Mouse (Mus musculus) C2C12 (cell line): Measurements from ENCODE around the gene Dnaaf5. TPM values are rescaled to one million over a fixed set of nuclear protein-coding genes. Genes with fewer than 3 reads are reported as not detected.

Experiments used
- H3K27me3 ChIP-seq: one replicate; pipeline ENCODE4 v1.6.1; 2011; ENCODE audit not compliant: control insufficient read depth, insufficient read depth, insufficient read length
- H3K36me3 ChIP-seq: one replicate; pipeline ENCODE4 v1.6.1; 2011; ENCODE audit not compliant: control insufficient read depth, insufficient read depth
- H3K4me3 ChIP-seq: one replicate; pipeline ENCODE4 v1.5.1; 2011; ENCODE audit warnings: mild to moderate bottlenecking, control low read depth; ENCODE audit not compliant: poor library complexity, insufficient read depth, severe bottlenecking
- H3K79me2 ChIP-seq: one replicate; pipeline ENCODE4 v1.6.1; 2011; ENCODE audit not compliant: control insufficient read depth, insufficient read depth
- H3K79me3 ChIP-seq: one replicate; pipeline ENCODE4 v1.6.1; 2011; ENCODE audit warnings: low read depth, control low read depth
- H3ac ChIP-seq: one replicate; pipeline ENCODE3; 2011; ENCODE audit warnings: low read depth; ENCODE audit not compliant: control insufficient read depth, insufficient read length
- CEBPB ChIP-seq: IDR thresholded peaks from one replicate; pipeline ENCODE4 v1.6.1; 2011; ENCODE audit warnings: low read depth, mild to moderate bottlenecking, control low read depth, moderate library complexity
- CTCF ChIP-seq: IDR thresholded peaks from one replicate; pipeline ENCODE4 v1.5.1; 2011; ENCODE audit not compliant: control insufficient read depth, insufficient read depth, insufficient read length
- FOSL1 ChIP-seq: IDR thresholded peaks from one replicate; pipeline ENCODE4 v1.8.0; 2011; ENCODE audit warnings: mild to moderate bottlenecking, low read length; ENCODE audit not compliant: poor library complexity, insufficient read depth, severe bottlenecking
- MAX ChIP-seq: IDR thresholded peaks from one replicate; pipeline ENCODE4 v1.6.1; 2011; ENCODE audit warnings: mild to moderate bottlenecking, control low read depth
- MYOD1 ChIP-seq: IDR thresholded peaks from one replicate; pipeline ENCODE4 v1.6.1; 2011; ENCODE audit warnings: low read depth; ENCODE audit not compliant: control insufficient read depth, insufficient read length
- MYOG ChIP-seq: IDR thresholded peaks from one replicate; pipeline ENCODE4 v1.6.1; 2011; ENCODE audit not compliant: control insufficient read depth, insufficient read length; ENCODE audit errors: extremely low read depth
- USF1 ChIP-seq: IDR thresholded peaks from one replicate; pipeline ENCODE4 v1.6.1; 2011; ENCODE audit warnings: low read depth, mild to moderate bottlenecking, control low read depth, moderate library complexity
- polyA plus RNA-seq: library from polyadenylated mRNA; unstranded; fragments of >200 nt; fragmentation: generic; extraction: Trizol; gene quantifications from one replicate; pipeline ENCODE4 v1.2.1, GENCODE M21; 2012; ENCODE audit warnings: missing spikeins

Dnaaf5 gene
- polyA plus RNA-seq, 1 experiment: 32.6 TPM

DNA sequence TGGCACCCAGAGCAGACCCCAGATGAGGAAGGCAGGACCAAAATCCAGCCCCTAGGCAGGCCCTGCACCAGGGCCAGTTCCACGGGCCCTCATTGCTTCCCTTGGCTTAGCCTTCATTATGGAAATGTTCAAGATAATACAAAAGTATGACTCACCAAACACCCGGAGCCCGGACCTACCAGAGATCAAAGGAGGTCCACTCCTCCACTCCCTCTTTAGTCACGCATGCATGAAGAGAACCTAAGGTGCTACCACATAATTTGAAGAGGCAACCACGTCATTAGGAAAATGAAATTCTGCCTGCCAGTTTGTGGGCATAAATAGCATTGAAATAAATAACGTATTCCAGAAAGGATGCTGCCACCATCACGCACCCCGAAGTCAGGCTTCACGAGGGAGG is 37.6 kb upstream of the Dnaaf5 start:
- Histone ChIP-seq H3K36me3 (no peaks in the 10 kb centered on the region), H3K79me3 (no peaks in the 10 kb centered on the region), H3ac (no peak overlapping the region), H3K79me2 (no peaks in the 10 kb centered on the region), H3K27me3 (no peaks in the 10 kb centered on the region), H3K4me3 (no peak overlapping the region)
- no peak for TF ChIP-seq USF1
- no peak for TF ChIP-seq MAX
- no peak for TF ChIP-seq CEBPB
- no peak for TF ChIP-seq FOSL1
- TF ChIP-seq MYOG: no peak
- TF ChIP-seq MYOD1: no peak
- TF ChIP-seq CTCF: no peak

DNA sequence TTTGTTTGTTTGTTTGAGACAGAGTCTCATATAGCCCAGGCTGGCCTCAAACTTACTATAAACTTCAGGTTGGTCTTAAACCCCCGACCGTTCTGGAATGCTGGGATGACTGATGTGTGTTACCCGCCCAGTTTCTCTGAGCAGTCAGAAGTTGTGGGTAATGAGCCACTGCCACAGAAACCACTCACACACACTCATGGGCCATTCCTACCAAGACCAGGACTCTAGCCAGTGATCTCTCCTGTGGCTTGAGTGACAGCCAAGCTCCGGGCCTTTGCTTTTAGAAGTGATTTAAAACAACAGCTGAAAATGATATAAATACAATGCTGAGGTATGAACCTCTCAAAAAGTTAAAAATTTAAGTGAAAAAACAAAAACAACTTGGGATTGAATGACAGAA is 35.1 kb upstream of the Dnaaf5 start:
- no peak overlapping the region for H3ac ChIP-seq
- no peaks in the 10 kb centered on the region for H3K36me3 ChIP-seq
- TF ChIP-seq FOSL1 (no peak), MYOG (no peak), MYOD1 (peak; percentile 57), CTCF (no peak)
- no peaks in the 10 kb centered on the region for H3K79me3 ChIP-seq
- no peaks in the 10 kb centered on the region for H3K79me2 ChIP-seq
- no peaks in the 10 kb centered on the region for H3K27me3 ChIP-seq
- no peak overlapping the region for H3K4me3 ChIP-seq

DNA sequence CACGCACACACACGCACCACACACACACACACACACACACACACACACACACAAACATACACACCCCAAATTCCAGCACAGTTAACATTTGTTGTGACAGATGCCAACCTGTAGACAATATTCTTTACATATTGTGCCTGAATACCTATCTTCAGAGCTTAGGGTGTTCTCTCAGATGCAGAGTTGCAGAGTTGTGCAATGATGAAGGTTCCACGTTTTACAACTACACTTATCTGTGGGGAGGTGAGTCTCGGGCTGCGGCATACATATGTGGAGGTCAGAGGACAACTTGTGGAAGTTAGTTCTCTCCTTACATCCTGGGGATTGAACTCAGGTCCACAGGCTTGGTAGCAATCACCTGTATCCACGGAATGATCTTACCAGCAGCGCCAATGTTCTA is 34.5 kb upstream of the Dnaaf5 start:
- Histone ChIP-seq H3ac (no peak overlapping the region), H3K36me3 (no peaks in the 10 kb centered on the region), H3K4me3 (no peak overlapping the region), H3K27me3 (no peaks in the 10 kb centered on the region), H3K79me2 (no peaks in the 10 kb centered on the region), H3K79me3 (no peaks in the 10 kb centered on the region)
- peak; percentile 59 for TF ChIP-seq CEBPB
- no peak for TF ChIP-seq MYOD1

DNA sequence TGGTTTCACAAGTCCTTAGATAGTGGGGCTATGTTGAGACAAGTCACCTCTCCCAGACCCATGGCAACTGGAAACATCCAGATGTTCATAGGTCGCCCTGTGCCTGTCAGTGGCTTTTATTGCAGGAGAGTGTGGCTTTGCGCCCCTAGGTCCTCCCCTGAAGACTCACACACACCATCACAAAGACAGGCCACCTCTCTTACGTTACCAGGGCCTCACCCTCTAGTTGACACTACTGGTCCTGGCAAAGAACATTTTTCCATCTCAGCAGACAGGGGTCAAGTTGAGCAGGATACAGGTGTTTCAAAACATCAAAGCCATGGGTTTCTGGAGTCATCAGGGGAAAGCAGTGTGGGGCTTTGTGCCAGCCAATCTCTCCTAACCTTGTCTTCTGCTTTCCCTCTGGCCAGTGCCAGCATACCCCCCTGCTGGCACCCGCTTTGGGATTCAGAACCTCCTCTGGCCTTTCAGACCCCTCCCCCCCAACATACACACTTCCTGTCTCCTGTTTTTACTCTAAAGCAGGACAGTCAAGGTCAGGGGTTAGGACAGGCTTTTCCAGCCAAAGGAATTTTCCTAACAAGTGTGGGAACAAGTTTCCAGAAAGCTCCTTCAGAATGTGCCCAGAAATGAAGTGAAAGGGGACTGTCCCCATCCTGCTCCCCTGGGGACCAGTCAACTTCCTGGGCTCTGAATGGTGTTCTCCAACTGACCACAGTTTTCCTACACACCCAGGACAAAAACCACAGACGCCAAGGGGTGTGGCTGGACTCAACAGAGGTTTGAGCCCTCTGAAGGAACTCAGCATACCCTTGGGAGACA is 31.7 kb upstream of the Dnaaf5 start:
- no peaks in the 10 kb centered on the region for H3K79me3 ChIP-seq
- H3K36me3 ChIP-seq: no peaks in the 10 kb centered on the region
- TF ChIP-seq MYOD1: peak; percentile 58
- no peak for TF ChIP-seq USF1
- H3K79me2 ChIP-seq: no peaks in the 10 kb centered on the region
- H3ac ChIP-seq: no peak overlapping the region
- no peak overlapping the region for H3K4me3 ChIP-seq
- no peaks in the 10 kb centered on the region for H3K27me3 ChIP-seq

DNA sequence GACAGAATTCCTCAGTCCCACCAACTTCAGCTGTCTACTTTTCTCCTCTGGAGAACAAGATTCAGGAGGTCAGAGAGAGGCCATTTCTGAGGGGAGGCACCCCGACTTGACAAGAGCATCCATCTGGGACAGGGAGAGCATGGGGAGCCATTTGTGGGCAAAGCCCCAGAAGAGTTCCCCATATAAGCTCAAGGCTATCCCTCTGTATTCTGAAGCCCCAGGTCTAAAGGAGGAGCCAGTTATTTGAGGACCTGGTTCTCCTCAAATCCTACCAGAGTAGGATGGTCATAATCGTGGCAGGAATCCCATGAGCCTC is 31.1 kb upstream of the Dnaaf5 start:
- Histone ChIP-seq H3K79me2 (no peaks in the 10 kb centered on the region), H3ac (no peak overlapping the region), H3K4me3 (no peak overlapping the region), H3K79me3 (no peaks in the 10 kb centered on the region), H3K27me3 (no peaks in the 10 kb centered on the region), H3K36me3 (no peaks in the 10 kb centered on the region)
- no peak for TF ChIP-seq CTCF
- TF ChIP-seq USF1: no peak
- TF ChIP-seq MYOG: no peak
- no peak for TF ChIP-seq MAX
- no peak for TF ChIP-seq CEBPB
- TF ChIP-seq FOSL1: no peak

DNA sequence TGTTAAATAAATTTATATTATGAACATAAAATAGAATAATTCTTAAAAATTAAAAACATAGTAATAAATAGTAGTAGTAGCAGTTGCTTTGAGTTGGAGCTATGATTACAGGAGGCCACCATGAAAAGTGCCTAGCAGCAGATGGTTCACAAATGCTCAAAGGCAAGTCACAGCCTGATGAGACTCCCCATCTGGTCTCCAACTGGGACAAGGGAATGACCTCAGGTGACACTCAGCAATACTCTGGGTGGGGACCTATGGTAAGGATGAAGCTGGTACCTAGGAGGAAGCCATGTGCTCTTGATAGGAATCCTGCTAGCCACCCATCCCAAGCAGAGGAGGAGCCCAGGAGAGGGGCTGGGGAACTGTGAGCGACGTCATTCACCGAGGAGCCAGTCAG is 24.3 kb upstream of the Dnaaf5 start:
- no peaks in the 10 kb centered on the region for H3K36me3 ChIP-seq
- TF ChIP-seq CEBPB (no peak), USF1 (no peak)
- H3K27me3 ChIP-seq: no peaks in the 10 kb centered on the region
- no peaks in the 10 kb centered on the region for H3K79me2 ChIP-seq
- no peak overlapping the region for H3ac ChIP-seq
- no peak overlapping the region for H3K4me3 ChIP-seq
- H3K79me3 ChIP-seq: no peaks in the 10 kb centered on the region

DNA sequence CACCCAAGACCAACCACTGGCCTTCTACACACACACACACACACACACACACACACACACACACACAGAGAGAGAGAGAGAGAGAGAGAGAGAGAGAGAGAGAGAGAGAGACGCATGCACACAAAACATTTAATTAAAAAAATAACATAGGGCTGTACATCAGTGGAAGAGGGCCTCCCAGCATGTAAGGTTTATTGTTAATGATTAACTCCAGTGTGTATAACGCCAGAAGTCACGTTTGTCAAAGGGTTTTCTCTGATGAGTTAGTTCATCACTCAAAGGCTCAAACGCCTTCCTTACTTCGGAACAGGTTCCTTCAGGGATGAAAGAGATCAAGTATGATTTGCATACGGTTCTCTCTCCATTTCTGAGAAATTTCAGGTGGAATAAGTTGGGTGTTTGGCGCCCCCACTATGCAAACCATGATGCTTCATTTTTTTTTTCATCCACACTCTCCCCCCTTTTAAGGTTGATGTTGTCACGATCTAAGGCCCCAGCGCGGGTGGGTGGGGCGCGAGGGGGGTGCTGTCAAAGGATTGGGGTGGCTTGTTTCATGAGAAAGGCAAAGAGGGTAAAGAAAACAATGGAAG is 21.5 kb upstream of the Dnaaf5 start:
- Histone ChIP-seq H3K79me3 (no peaks in the 10 kb centered on the region), H3K36me3 (no peaks in the 10 kb centered on the region), H3K27me3 (no peaks in the 10 kb centered on the region), H3ac (no peak overlapping the region), H3K79me2 (no peaks in the 10 kb centered on the region), H3K4me3 (no peak overlapping the region)
- no peak for TF ChIP-seq CEBPB
